Mouse (Mus musculus) cerebellum, postnatal 10 days (tissue): ENCODE measurements around the gene Tbck.

Experiments used
- DNase-seq, 2 experiments: peaks; one replicate each; pipeline ENCODE4 v3.0.0; 2021; ENCODE audit warnings: mixed read lengths in 2 of 2

The Tbck gene

DNA sequence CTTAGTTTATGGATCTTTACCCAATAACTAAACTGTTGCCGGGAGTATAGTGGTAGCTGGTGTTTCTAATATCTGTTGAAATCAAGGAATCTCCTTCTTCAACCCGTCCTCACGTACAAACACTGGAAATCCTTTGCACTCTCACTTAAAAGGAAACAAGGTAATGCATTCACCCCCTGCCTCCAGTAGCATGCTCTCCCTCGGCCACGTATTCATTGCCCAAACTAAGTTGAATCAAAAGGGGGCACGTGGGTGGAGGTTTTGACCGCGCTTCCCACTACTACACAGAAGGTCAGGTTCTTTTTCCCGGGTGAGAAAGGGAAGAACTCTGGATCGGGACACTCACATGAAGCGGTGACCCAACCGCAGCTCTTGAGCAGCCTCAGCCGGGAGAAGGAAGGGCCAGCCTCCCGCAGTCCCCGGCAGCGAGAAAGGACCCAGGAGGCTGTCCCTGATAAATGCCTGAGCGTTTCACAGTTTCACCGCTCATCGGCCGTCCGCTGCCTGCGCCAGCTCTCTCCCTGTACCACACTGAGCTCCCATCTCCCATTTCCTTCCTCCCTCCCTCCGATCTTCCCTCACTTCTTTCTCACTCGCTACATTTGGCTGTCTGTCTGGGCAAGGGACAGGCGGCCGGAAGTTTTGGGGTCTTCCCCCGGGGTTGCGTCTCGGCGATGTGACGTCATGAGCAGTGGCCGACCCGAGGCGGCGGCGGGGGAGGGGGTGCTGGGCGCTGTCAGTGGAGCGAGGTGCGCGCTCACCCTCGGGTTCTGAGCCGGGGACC lies at the start of gene Tbck:
Tbck (plus strand) TSS at position 698 of the 784 bp plus-strand sequence.
- peak; percentile 97 for DNase-seq

DNA sequence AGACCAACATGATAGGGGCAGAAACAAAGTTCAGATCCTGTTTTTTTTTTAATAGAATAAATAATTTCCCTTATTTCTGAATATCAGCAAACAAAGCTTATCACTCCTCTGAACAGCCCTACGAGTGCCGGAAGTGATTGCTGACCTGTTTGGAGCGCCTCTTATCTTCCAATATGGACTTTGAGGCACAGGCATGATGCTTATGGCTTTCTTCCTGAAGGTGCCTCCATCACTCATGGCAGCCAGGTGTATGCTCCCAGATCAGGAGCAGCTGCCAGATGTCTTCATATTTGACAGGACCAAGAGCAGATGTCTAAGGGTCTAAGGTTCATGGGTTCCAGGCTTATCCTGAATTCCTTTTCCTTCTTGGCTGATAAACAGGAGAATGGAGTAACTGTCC lies 46.9 kb upstream of the Tbck start:
- no peak for DNase-seq

DNA sequence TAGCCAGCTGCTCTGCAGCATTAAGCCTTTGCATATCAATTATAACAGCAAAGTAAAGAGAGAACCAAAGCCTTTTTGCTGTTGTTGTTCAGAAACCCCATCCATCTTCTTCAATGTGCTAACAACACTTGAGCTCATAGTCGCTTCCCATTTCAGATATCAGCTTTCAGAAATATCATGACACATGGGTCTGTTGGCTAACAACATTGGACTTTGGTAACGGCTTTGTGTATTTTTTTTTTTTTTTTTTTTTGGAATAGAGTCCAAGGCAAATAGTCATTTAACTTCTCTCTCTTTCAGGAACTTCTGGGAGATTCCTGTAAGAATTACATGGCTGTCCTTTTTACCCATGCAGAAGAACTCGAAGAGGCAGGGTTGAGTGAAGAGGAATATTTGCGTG lies 39.9 kb upstream of the Tbck start:
- DNase-seq = no peak

DNA sequence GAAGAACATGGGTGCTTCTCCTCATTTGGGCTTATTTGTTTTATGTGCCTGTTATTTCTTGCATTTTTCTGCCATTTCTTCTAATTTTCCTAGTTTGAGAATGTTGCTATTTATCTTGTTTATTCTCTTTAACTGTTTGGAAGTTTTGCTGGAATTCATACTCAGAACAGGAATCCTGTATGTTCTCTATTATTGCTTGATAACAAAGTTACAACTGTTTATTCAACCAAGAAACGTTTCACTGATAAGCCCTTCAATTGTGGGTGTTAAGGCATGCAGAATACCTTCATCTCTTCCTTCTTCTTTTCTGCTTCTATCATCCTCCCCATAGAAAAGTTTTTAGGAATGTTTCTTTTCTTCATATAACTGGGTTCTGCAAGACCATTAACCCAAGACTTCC lies 37.1 kb upstream of the Tbck start:
- DNase-seq = no peak

DNA sequence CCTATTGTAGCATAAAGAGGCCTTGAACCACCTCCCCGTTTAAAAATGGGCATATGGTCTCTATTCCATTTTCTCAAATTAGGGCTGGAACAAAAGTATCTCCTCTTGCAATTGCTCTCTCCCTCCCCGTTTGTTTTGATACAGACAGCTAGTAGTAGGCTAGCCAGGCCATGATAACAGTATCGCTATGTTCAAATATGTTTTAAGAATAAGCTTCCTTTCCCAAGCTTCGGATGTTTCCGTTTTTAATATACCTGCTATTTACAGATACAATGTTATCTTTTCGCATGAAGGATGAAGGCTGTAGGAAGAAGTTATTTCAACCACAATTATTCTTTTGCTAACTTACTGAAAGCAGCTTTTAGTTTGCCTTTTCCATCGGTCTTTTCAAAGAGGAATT lies 34.6 kb upstream of the Tbck start:
- DNase-seq = no peak

DNA sequence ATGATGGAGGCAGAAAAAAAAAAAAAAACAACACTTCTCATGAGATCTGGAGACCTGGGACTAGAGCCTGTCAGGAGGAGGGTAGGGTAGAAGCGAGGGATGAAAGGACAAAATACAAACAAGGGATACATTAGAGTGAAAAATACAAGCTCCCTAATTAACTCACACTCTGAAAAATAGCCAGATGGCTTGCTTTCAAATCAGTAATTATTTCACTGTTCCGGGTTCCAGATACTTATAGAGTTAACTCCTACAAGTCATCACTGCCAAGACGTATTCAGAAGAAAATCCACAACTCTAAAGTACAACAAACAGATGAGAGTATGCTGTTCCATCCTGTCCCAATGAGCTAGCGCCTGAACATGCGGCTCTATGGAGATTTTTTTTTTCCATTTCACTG lies 33.8 kb upstream of the Tbck start:
- no peak for DNase-seq

DNA sequence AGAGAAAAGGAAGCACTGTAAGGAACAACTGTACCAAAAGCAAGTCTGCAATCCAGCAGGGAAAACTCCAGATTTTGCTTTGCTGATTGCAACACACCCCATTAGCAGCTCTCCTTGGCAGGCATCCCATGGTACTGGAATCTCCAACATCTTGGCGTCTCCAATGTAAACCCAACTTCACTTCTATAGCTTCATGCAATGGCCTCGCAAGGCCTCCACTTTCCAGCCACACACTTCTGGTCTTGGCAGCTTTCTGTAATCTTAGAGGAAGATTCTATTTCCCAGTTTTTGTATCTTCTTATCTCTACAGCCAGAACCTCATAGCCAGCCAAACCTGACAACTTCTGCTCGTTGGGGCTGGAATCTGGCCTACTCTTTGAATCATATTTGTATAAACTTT lies 32.2 kb upstream of the Tbck start:
- DNase-seq = peak in 1 of 2 experiments; percentile 3

DNA sequence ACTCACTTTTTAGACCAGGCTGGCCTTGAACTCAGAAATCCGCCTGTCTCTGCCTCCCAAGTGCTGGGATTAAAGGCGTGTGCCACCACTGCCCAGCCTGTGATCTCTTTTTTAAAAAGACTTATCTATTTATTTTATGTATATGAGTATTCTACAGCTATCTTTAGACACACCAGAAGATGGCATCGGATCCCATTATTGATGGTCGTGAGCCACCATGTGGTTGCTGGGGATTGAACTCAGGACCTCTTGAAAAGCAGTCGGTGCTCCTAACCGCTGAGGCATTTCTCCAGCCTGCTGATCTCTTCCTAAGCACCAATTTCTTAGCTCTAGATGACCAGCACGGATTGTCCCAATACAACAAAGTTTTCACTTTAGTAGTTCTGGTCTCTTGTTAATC lies 30.0 kb upstream of the Tbck start:
- DNase-seq = no peak

DNA sequence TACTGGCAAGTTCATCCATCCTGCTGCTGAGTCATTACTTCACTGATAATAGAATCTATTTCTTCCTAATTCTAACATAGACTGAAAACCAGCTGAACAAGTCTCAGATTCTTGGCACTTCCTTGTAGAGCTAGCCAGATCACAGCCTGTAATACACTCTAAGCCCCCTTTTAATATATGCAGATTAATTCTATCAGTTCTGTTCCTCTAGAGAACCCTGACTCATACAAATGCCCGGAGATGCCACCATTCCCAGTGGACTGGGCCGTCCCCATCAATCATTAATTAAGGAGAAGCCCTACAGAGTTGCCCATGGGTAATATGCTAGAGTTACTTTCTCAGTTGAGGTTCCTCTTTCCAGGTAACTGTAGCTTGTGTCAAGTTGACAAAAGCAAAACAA lies 28.0 kb upstream of the Tbck start:
- DNase-seq = no peak

DNA sequence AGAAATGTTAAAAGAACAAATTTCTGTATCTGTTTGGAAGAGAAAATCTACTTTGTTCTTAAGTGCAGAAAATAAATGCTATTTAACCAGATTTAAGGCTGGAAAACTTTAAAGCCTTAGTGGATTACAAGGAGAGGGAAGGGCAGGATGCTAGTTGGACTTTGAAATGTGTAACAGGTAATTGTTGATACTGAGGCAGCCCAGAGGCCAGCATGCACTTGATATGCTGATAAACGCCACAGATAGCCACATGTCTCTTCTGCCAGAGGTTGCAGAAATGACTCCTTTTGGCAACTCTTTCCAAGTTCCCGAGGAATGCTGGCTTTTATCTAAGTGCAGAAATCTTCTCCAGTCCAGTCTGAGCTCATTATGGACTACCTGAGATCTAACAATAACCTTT lies 6.5 kb upstream of the Tbck start:
- no peak for DNase-seq

DNA sequence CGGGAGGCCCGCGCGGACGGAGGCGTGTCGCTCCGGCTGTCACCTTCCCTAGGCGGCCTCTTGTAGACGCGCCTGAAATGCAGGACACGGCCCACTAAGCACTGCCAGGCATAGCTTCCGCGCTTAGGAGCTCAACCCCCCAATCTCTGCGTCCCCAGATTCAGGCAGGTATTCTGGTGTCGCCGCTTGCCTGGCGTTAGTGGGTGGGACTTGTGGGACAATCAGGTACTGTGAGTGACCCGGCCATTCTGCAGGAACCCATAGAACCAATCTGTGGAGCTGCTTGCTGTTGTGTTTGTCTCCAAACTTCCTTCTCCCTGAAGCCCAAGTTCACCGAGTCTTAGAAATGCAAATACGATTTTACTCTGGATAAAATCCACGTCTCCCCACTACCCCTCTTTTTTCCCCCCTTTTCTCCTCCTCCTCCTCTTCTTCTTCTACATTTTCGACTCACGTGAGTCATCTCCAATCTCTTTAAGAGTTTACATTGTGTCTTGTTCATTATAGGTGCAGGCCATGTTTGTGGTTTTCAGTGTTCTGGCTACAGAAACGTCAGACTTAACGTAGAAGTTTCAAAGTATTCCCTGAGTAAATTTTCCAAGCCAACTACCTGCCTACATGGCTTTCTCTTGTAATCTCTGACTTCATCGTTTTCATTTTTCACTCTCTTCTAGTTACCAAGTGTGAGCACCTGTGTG lies 436 bp downstream of the Tbck start, which contains the start of gene Aimp1:
Aimp1 (minus strand) TSS at position 140 of the 698 bp plus-strand sequence.
- no peak for DNase-seq

DNA sequence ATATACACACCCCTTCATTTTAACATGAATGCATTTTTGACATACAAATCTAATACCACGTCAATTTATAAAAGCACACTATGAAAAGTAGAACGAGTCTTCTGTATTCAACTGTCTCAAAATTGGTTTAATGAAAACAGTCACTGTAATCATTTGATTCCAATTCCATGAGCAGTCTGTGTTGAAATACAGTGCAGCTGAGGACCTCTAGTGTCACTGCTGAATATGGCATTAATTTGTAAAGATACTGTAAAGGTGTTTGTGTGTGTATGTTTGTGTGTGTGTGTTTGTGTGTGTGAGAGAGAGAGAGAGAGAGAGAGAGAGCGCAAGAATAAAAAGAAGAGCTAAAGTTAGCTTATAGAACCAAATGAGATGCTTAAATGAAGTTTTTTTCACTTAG lies 17.4 kb downstream of the Tbck start:
- DNase-seq = peak; percentile 23 to 33

DNA sequence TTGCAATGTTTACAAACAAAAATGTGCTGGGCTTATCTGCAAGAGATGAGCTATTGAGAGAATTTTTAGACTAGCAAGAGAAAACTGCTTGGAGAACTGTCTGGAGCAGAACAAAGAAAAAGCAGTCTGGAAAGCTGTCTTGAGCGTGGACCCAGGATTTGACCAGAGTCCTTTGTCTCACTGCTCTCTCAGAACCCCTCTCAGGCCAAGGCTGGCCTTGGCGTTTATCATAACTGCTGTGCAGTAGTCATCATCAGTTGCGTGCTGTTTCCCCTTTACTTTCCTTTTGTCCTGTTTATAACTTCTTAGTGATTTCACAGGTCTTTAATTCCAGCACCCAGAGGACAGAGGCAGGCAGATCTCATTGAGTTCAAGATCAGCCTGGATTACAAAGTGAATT lies 20.3 kb downstream of the Tbck start:
- no peak for DNase-seq

DNA sequence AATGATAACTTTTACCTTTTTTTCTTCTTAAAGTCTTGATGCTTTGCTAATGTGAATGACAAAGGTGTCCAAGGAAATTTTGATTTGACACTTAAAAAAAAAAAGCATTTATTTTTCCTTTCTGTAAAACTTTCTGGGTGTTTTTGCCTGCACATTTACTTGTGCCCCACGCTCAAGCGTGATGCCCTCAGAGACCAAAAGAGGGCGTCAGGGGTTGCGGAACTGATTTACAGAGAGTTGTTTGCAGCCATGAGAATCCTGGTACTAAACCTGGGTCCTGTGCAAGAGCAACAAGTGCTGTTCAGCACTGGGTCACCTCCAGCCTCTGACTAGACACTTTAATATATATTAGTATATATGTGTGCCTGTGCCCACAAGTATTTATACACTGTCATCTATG lies 23.0 kb downstream of the Tbck start:
- no peak for DNase-seq

DNA sequence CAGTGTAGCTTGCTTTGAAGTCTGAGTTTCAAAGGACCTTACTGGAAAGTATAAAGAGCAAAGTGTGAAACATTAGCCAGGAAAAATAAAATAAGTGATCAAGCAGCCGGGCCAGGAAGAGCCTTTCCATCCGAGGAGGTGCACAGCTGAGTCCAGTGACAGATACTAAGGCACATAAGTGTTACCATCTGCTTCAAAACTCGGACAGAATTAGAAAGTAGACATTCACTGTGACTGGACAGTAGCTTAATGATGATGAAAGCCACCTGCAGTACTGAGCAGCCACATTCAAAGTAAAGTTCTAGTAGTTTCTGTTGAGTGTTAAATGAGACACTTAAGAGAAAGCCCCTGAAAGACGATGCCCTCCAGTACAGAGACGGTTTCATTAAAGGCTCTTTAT lies 30.0 kb downstream of the Tbck start:
- no peak for DNase-seq

DNA sequence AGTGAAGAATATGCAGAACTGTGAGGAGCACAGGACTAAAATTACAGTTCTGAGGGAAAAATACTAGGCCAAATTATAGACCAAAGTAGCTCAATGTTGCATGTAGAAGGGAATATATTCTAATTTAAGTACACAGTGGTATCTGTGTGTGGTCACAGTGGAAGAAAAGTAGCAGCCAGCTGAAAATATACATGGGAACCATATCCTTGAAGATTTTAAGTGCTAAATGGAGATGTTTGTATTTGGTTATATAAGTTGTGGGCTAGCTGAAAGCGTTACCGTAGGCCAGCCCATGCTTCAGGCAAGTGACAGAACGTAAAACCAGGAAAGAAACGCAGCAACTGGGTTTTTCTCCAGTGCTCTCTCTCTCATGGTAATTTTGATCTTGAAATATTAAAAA lies 33.4 kb downstream of the Tbck start:
- no peak for DNase-seq

DNA sequence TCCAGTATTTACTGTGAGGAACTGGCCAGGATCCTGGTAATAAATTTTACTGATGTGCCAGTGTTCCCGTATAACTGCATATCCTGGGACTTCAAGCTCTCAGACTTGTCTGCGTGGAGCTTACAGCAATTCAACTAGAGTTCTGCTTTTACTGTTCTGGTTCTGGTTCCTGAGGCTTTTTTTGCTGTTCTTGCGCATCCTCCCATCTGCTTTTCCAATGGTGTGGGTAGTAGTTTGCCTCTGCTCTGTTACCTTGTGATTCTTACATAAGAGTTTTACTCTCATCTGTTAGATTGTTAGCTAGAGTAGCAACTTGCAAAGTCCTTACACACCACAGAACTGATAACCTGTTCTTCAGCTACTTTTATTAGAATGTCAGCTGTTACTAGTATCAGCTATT lies 40.4 kb downstream of the Tbck start:
- no peak for DNase-seq

DNA sequence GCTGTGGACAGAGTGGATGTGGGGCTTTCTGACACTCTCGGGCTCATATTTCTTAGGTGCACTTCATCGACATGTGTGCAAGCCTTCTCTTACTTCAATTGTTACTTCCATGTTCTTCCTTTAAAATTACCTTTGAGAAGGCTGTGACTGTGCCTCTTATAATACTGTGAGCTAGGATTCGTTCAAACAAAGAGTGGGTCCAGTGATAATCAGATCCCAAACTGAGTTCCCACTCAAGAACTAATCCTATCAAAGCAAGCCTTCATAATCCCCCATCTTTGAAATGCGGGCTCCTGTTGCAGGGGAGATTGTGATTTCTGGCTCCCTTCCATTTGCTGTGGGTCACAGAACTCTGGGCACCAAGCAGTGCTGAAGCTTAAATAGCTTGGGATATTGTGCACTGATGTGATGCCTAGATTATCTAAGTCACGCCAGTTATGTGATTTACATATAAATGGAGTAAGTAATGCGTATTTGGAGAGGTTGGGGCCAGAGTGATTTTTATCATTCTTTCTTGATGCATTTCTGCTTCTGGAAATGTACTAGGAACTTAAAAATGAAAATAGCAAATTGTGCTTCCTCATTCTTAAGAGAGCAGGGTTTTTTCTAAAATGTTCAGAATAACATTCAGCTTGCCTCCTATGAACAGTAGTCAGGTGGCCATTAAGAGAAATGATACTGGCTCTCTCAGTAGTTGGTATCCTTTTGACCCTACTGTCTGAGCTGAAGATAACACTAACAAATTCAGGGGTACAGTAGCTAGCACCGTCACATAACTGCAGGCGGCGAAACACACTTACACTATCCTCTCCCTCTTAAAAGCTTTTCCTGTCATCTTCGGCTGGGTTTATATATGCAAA lies 60.6 kb downstream of the Tbck start:
- DNase-seq = peak in 1 of 2 experiments; percentile 4

DNA sequence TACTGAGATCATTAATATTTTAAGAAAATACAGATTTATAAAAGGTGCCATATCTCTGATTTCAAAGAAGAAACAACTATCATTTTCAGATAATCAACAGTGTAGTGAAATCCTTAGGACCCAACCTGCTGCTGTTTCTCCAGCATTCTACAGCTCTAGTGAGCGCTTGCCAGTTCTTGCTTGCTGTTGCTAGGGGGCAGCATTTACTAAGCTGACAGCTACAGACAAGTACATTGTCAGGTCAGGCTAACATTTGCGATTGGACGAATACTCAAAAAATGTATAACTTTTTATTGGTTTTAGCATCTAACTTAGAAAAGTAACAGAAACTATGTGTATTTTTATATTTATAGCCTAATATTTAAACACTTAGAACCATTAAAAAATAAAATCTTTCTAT lies 63.1 kb downstream of the Tbck start:
- peak; percentile 76 to 81 for DNase-seq

DNA sequence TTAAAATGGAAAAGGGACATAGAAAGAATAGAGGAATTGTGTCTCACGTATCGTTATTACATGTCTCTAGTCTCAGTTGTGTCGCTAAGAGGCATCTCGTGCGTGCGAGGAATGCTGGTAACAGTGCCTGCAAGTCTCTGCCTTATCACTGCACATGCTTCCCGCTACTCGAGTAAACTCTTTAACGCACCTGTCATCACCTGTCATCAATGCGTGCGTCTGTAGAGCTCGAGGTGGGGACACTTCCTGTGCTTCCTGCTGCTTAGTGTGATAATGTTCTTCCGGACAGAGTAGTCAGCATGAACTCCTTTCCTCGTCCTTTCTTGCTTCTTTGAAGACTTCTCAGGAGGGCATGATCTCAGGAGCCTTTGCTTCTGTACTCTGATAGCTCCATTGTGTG lies 63.8 kb downstream of the Tbck start:
- DNase-seq = no peak

DNA sequence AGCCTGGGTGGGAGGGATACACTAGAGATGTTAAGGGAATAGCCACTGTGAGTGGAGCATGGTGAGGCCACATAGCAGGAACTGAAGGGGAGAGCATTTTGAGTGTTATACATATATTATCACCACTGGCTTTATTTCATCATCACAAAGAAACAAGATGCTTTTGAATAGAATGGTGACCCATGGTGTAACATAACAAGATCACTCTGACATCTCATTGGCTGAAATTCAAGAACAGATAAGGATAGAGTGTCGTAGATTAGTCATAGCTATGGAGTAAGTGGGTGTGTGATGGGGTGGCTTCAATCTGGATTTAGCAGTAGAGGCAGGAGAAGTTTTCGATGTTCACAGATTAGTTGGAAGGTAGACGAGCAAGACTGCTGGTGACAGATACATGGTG lies 64.8 kb downstream of the Tbck start:
- DNase-seq = no peak

DNA sequence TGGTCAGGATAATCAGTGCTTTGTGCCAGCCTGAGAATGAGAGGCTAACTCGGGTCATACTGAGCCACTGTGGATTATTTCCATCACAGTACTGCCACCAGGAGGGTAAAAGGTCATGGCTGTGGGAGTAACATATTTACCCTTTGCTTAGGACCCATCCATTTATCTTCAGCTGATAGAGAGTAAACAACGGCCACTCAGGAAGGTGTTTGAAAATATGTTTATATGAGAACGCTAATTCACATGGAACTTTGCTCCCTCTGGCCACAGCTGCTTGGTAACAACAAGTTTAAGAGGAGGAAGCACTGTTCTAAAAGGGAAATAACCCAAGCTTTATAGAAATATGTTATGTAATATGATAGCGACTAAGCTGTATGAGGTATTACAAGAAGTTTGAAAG lies 68.8 kb downstream of the Tbck start:
- no peak for DNase-seq

DNA sequence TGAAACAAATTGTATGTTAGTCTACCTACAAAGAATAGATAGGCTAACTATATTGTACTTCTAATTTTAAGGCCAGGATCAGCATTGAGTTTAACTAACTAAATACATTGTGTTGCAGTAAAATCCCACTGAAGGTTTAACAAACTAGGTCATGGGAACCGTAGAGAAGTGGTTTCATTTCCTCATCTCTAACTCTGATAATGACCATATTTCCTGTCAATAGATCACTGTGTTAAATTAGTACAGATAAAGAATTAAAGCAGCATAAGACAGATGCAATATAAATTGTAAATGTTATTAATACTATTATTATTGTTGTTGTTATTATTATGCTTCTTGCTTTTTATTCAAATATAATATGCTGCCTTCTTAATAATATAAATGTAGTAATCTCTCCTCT lies 72.3 kb downstream of the Tbck start:
- DNase-seq = no peak
